8 mouse cellular contexts compared by ENCODE assay signal in genomic region chr17:47694503-47695336, GRCm38 (mm10). TPM values are rescaled to one million over a fixed set of nuclear protein-coding genes. Genes with fewer than 3 reads are reported as not detected.
DNase-seq lines count a peak whose midpoint lies in the region; ATAC-seq and TF ChIP-seq lines count a peak whose summit lies in the region.

Prickle4 (minus strand) TSS chr17:47694736.

- H3K4me3 ChIP-seq in bone marrow macrophage, adult 2 months (ENCODE audit: insufficient read depth, low read length): peak within 1 kb of the TSS; percentile 65
- H3K4me3 ChIP-seq in embryonic facial prominence, embryonic 15.5 days (replicated peaks): peak within 1 kb of the TSS; percentile 79
- H3K4me3 ChIP-seq in limb, embryonic 13.5 days: peak within 1 kb of the TSS; percentile 79
- peak within 1 kb of the TSS; percentile 84 for H3K4me3 ChIP-seq in midbrain, embryonic 15.5 days

- TF ChIP-seq POLR2A in bone marrow macrophage, adult 2 months (IDR thresholded peaks at IDR 0.05; ENCODE audit: borderline replicate concordance, low read depth, low read length): no peak

- under 1% methylated on average over 81 of the region's 82 CpGs for WGBS in embryonic facial prominence, embryonic 15.5 days
- WGBS in limb, embryonic 13.5 days: under 1% methylated on average over 80 of the region's 82 CpGs
- under 1% methylated on average over 78 of the region's 82 CpGs for WGBS in midbrain, embryonic 15.5 days

- peak; percentile 95 for DNase-seq in A20 (ENCODE audit: low read depth, low spot score)
- DNase-seq in heart, adult 9 months (ENCODE audit: low spot score in 2 of 2): peak; percentile 96 to 97
- DNase-seq in kidney, adult 9 months: peak; percentile 98
- DNase-seq in spleen, adult 18-20 months: peak; percentile 90 to 97

- peaks cover 9% of the 10 kb centered on the region; the same call in 1 of the 2 replicates for H3K36me3 ChIP-seq in embryonic facial prominence, embryonic 15.5 days
- peaks cover 22% of the 10 kb centered on the region for H3K36me3 ChIP-seq in limb, embryonic 13.5 days
- no peaks in the 10 kb centered on the region for H3K36me3 ChIP-seq in midbrain, embryonic 15.5 days (replicated peaks)

- H3K4me2 ChIP-seq in embryonic facial prominence, embryonic 15.5 days (replicated peaks): peak within 1 kb of the TSS; percentile 89
- H3K4me2 ChIP-seq in limb, embryonic 13.5 days (replicated peaks): peak within 1 kb of the TSS; percentile 70
- H3K4me2 ChIP-seq in midbrain, embryonic 15.5 days: peak within 1 kb of the TSS; percentile 90

- no peak within 1 kb of the TSS for H3K27ac ChIP-seq in bone marrow macrophage, adult 2 months (ENCODE audit: insufficient read depth, low read depth, low read length)
- peak within 1 kb of the TSS; percentile 45 for H3K27ac ChIP-seq in embryonic facial prominence, embryonic 15.5 days (replicated peaks)
- H3K27ac ChIP-seq in limb, embryonic 13.5 days: peak within 1 kb of the TSS; percentile 34; the same call in 1 of the 2 replicates
- peak within 1 kb of the TSS; percentile 81 for H3K27ac ChIP-seq in midbrain, embryonic 15.5 days

- TF ChIP-seq CTCF in bone marrow macrophage, adult 2 months (IDR thresholded peaks at IDR 0.05; ENCODE audit: low read depth, low read length): peak; percentile 65

- peak; percentile 94 for ATAC-seq in embryonic facial prominence, embryonic 15.5 days (ENCODE audit: insufficient number of reproducible peaks, low FRiP score, low TSS enrichment, low read depth)
- peak; percentile 95 for ATAC-seq in limb, embryonic 13.5 days (ENCODE audit: low FRiP score, low read depth)
- ATAC-seq in midbrain, embryonic 15.5 days (replicated peaks): peak; percentile 93

- peaks cover 14% of the 10 kb centered on the region for H3K4me1 ChIP-seq in bone marrow macrophage, adult 2 months (ENCODE audit: control insufficient read depth, insufficient read depth, low read length)
- peaks cover 16% of the 10 kb centered on the region for H3K4me1 ChIP-seq in embryonic facial prominence, embryonic 15.5 days
- H3K4me1 ChIP-seq in limb, embryonic 13.5 days: peaks cover 22% of the 10 kb centered on the region
- H3K4me1 ChIP-seq in midbrain, embryonic 15.5 days: peaks cover 20% of the 10 kb centered on the region

- no peaks in the 10 kb centered on the region for H3K9me3 ChIP-seq in embryonic facial prominence, embryonic 15.5 days (replicated peaks)
- H3K9me3 ChIP-seq in limb, embryonic 13.5 days: no peaks in the 10 kb centered on the region
- H3K9me3 ChIP-seq in midbrain, embryonic 15.5 days: no peaks in the 10 kb centered on the region

- peak within 1 kb of the TSS; percentile 78 for H3K9ac ChIP-seq in embryonic facial prominence, embryonic 15.5 days
- peak within 1 kb of the TSS; percentile 86 for H3K9ac ChIP-seq in limb, embryonic 13.5 days
- peak within 1 kb of the TSS; percentile 86 for H3K9ac ChIP-seq in midbrain, embryonic 15.5 days

- H3K27me3 ChIP-seq in embryonic facial prominence, embryonic 15.5 days: no peaks in the 10 kb centered on the region
- 0 out of 2 replicates have a peak, but pooled peaks cover 9% of the 10 kb centered on the region for H3K27me3 ChIP-seq in limb, embryonic 13.5 days
- H3K27me3 ChIP-seq in midbrain, embryonic 15.5 days (replicated peaks): no peaks in the 10 kb centered on the region

RNA-seq across cellular contexts. Expression of gene Prickle4, which starts in this region (rescaled TPM):
- polyA plus RNA-seq in bone marrow macrophage, adult 2 months (2012; ENCODE audit: insufficient read depth, insufficient read length, missing spikeins): 2.9 and 3.2 TPM in 2 replicates
- polyA plus RNA-seq in embryonic facial prominence, embryonic 15.5 days (2015; fragmentation: Nextera tagmentation; extraction: Ambion mirVana): 0.71 and 1.3 TPM in 2 replicates
- 0.42 and 0.91 TPM in 2 replicates for polyA plus RNA-seq in limb, embryonic 13.5 days (2015; fragmentation: Nextera tagmentation; extraction: Ambion mirVana)
- 0.80 and 1.3 TPM in 2 replicates for polyA plus RNA-seq in midbrain, embryonic 15.5 days (2015; fragmentation: Nextera tagmentation; extraction: Ambion mirVana)

Comparison
In these comparisons a context has a peak if more than half of its experiments do, and no peak if none do; other contexts are left out.
1. Peak in ATAC-seq, H3K4me3 ChIP-seq, H3K27ac ChIP-seq, H3K9ac ChIP-seq and H3K4me2 ChIP-seq in limb, embryonic 13.5 days; RNA of the gene not detected or under 1 TPM.